Mouse (Mus musculus): ENCODE data around the gene Ccdc157.
A peak's percentile ranks its signal among the peaks of the same experiment; 100 is the strongest.

The Ccdc157 gene

DNA sequence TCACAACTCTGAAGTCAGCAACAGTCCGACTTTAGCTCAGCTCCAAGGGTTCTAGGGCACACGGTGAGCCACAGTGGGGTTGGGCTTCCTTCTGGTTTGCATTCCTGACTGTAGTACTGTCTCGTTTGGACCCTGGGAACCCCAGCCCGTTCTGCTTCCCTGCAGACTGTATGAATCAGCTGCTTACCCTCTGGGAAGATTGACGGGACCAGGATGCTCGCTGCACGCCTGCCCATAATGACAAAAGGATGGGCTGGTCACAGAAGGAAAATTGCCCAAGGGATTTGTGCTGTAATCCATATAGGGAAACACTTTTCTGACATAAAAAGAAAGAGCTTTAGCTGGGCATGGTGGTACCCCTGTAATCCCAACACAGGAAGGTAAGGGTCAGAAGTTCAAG lies 61.3 kb downstream of the Ccdc157 start:
- DNase-seq: no peak

DNA sequence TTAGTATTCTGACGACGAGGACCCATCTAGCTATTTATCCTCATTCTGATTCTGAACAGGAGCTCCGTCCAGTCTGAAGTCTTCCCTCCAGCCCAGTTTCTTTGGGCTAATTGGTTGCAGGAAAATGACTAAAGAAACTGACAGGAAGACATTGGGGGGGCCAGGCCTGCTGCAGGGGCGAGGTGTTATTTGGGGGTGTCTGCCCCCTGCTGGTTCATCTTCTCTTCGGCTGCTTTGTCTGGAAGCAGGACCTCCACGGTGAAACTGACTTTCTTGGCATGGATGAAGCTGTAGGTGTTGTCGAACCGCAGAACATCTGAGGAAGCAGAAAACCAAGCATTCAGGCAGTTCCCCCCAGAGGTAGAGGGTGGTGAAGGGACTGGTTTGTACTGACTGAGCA lies 62.0 kb downstream of the Ccdc157 start:
- no peak for DNase-seq

DNA sequence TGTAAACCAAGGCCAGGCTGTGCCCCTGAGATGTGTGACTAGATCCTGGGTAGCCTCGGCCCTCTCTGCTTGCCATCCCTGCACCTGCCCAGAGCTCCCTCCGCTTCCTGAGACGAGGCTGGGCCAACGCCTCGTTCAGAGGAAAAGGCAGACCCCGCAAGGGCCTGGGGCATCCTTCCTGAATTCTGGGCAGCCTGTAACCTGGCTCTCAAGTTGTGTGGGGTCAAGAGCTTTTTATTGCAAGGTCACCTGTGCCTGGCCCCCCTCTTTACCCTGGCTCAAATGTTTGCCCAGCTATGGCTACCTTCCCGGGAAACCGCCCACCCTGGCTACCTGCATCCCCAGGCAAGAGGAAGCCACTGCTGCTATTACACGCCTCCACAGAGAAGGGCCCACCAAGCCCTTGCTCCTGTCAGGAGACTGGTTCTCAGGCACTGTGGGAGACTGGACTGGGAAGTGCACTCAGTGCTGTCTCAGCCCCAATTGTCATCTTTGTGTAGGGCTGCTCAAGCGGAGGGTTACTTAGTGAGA lies 62.9 kb downstream of the Ccdc157 start:
- DNase-seq: no peak

DNA sequence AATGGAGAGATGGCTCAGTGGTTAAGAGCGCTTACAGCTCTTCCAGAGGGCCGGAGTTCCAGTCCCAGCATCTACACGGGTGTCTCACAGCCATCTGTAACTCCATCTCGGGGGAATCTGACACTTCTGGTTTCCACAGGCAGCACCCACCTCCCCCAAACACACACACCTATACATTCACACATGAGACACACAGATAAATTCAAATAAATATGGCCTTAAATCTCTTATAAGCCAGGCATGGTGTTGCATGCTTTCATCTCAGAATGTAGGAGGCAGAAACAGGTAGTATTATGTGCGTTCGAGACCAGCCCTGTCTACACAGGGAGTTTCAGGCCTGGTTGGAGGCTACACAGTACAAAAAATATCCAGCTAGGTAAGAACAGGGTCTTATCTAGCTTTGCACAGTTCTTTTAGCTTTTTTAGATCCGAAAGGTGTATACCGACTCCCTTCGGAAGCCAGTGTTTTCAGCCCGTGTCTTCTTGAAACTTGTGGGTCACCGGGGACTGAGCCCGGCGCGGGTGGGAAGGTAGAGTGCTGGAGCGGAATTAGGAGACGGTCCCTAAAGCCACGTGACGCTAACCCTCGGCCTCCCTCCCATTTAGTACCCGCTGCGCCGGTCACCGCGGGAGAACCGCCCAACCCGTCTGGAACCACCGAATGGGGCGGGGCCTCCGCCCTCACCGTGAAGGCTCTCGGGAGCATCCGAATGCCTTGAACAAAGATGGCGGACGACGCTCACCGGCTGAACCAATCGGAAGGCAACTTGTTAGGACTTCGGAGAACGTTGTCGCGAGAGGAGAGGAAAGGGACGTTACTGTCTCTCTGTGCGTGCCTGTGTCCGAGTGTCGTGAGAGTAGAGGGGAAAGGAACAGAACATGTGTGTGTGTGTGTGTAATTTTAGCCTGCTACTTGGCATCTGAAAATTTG lies 63.8 kb downstream of the Ccdc157 start:
- DNase-seq: peak; percentile 94

DNA sequence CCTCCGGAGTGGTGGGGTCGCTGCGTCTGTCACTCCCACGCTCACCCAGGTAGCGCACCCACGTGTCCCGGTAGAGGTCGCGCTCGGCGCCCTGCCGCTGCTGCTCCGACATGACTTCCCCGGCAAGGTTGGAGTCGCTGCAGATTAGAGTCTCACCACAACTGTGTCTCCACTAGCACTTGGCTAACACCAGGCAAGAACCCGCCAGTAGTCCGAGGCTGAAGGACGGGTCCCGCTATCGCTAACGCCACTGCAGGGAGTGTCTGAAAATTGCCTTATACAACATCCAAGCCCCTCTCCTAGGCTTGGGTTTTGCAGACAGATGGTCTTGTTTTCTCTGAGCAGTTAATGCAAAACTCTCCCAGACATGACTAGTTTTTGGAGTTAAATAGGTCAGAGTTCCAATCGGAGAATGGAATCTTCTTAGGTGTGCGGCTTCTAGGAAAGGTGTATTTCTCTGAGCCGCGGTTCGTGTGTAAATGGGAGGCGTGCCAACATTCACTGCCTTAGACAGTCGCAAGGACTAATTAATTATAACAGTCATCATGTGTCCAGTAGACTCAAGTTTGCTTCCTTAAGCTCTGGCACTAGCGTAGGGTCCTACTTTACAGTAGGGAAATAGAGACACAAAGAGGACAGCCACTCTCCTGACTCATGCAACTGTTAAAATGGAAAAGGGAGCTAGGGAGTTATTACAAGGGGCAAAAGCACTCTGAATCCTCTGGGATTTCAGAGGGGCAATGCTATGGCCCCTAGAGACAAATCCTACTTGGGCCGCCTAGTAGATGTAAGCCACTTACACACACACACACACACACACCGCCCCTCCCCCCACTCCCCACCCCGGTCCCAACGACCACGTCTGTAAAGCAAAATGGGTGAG lies 64.7 kb downstream of the Ccdc157 start, which contains the start of gene Mtfp1:
Mtfp1 (minus strand) TSS at position 275 of the 883 bp plus-strand sequence.
- peak; percentile 45 for DNase-seq

DNA sequence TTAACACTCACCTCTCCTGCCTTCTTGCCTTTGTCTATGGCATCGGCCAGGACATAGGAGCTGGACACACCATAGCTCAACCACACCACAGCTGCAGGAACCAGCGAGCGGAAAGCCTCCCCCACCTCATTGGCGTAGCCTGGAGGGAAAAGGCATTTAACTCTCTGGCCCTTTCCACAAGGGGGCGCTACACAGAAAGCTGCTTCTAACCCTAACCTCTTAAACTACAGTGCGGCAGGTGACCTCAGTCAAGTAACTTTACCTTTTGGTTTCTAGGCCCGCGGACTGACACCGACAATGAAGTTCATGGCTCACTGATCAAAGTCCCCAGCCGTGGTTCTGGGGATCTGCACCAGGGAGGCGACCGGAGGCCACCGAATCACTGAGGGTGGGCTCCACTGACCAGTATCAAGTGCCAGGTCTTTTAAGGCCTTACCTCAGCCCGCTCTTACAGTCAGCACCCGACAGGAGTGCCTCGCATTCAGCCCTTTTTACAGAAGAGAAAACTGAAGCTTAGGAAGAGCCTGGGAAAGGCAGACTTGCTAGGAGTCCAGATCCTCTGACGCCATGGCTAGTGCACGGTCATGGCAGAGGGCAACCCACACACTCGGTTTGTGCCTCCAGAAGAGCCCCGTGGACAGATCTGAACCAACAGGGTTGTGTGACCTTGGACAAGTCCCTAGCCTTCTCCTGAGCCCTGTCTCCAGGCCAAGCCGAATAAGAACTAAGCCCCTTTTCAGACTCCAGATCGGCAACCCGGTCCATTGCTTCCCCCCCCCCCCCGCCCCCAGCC lies 65.5 kb downstream of the Ccdc157 start:
- DNase-seq: peak; percentile 55

DNA sequence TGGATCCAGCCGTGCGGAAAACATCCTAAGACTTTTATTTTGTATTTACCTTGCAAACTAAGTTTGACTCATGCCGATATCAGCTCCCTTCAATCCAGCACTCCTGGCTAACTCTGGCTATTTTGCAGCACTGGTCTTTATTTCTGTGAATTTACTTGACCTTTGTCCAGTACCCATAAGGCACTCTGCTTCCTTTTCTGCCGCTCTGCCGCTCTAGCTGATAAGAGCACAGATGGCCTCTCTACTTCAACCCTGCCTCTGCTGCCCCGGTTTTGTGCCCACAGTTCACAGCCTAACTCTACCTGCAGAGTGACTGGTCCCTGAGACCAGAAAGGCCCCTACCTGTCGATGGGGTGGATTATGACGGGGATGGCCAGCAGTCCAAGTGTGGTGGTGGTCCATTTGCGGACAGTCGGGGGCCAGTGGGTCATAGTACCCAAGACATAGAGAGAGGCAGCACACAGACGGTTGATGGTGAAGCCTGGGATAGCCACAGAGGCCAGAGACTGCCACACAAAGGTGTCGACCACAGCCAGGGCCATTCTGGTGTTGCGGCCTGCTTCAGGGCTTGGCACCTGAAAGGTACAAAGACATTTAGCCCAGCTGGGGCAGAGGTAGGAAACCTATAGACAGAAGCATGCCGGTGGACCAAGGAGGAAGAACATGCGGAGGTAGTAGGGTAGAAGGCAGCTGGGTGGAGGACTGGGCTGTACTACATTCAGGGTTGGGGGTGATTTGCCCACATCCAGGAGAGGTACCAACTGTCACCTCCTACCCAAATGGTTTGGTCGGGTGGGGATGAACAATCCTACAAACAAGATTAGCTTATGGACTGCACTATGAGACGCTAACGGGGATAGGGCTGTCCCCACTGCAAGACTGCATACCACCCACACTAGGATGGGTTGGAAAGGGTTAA lies 66.4 kb downstream of the Ccdc157 start:
- no peak for DNase-seq

Measured in right cerebral cortex, postnatal 4 days (tissue).